17 mouse cellular contexts compared by ENCODE assay signal in the genomic region with DNA sequence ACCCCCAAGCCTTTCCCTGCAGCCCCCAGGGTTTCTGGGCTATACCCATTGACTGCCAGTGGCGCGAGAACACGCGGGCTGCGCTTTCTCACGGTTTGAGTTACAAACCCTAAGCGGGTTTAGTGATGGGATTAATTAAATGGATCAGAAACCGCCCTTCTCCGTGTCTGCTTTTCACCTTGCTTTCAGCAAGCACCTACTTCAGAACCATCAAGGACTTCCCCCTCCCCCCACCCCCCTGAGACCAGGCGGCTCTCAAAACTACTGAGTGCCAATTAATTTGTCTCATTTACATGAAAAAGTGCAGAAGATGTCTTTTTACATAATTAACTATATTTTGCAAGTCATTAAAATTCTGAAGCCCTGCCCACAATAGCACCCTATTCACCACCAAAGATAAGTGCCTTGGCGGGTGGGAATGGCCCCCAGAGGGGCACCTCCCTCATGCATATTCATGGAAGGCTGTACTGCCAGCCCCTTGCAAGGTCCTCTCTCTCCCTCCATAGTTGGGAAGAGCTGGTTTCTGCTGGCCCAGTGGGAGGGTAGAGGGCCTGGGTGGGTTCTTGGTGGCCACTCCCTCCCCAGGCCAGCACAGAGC.
DNase-seq lines count a peak whose midpoint lies in the region; ATAC-seq and TF ChIP-seq lines count a peak whose summit lies in the region.
"Had no signal": no experiment of that assay in that cellular context is flagged by ENCODE, and none has a peak within 500 bp of the region (broad histone marks: within the 10 kb centered on the region; RNA-seq: fewer than 3 reads in every experiment).

No protein-coding gene starts in this region.

- no peak overlapping the region for H3K4me3 ChIP-seq in hindbrain, embryonic 10.5 days
- no peak overlapping the region for H3K4me3 ChIP-seq in midbrain, embryonic 12.5 days
- H3K4me3 ChIP-seq in layer of hippocampus, adult 2 months = no peak overlapping the region
- H3K4me3 ChIP-seq: lung, embryonic 15.5 days had no signal

- peaks cover 9% of the 10 kb centered on the region; the same call in 1 of the 2 replicates for H3K27me3 ChIP-seq in hindbrain, embryonic 10.5 days (ENCODE audit: insufficient read depth, poor library complexity, severe bottlenecking)
- 0 out of 2 replicates have a peak, but pooled peaks cover 5% of the 10 kb centered on the region for H3K27me3 ChIP-seq in midbrain, embryonic 12.5 days

- no peaks in the 10 kb centered on the region for H3K36me3 ChIP-seq in hindbrain, embryonic 10.5 days
- H3K36me3 ChIP-seq in midbrain, embryonic 12.5 days = no peaks in the 10 kb centered on the region
- H3K36me3 ChIP-seq: G1E; lung, embryonic 15.5 days had no signal

- peak overlapping the region; percentile 40; the same call in 1 of the 2 replicates for H3K27ac ChIP-seq in hindbrain, embryonic 10.5 days
- H3K27ac ChIP-seq in midbrain, embryonic 12.5 days (replicated peaks) = 0 out of 2 replicates have a peak overlapping the region, but pooled peaks have one; percentile 7
- no peak overlapping the region for H3K27ac ChIP-seq in layer of hippocampus, adult 2 months
- H3K27ac ChIP-seq: lung, embryonic 15.5 days had no signal

- ATAC-seq in midbrain, embryonic 12.5 days (ENCODE audit: low FRiP score, low read depth) = peak; percentile 85

- peaks cover 45% of the 10 kb centered on the region for H3K4me1 ChIP-seq in hindbrain, embryonic 10.5 days (replicated peaks)
- peaks cover 54% of the 10 kb centered on the region for H3K4me1 ChIP-seq in midbrain, embryonic 12.5 days
- H3K4me1 ChIP-seq: lung, embryonic 15.5 days had no signal

- H3K4me2 ChIP-seq in midbrain, embryonic 12.5 days (replicated peaks) = 0 out of 2 replicates have a peak overlapping the region, but pooled peaks have one; percentile 3
- H3K4me2 ChIP-seq: liver, embryonic 11.5 days; lung, embryonic 15.5 days had no signal

- no peaks in the 10 kb centered on the region for H3K9me3 ChIP-seq in hindbrain, embryonic 10.5 days
- no peaks in the 10 kb centered on the region for H3K9me3 ChIP-seq in midbrain, embryonic 12.5 days
- H3K9me3 ChIP-seq: G1E; lung, embryonic 15.5 days had no signal

- 43% methylated on average over 11 of the region's 11 CpGs for WGBS in hindbrain, embryonic 10.5 days
- 10% methylated on average over 11 of the region's 11 CpGs for WGBS in midbrain, embryonic 12.5 days

- DNase-seq in right cerebral cortex, postnatal 4 days = peak; percentile 15
- no peak for DNase-seq in right cerebral cortex, postnatal 14 days
- DNase-seq in hindbrain, embryonic 10.5 days (ENCODE audit: low spot score) = no peak
- DNase-seq in liver = no peak
- no peak for DNase-seq in urinary bladder, postnatal 4 days (ENCODE audit: low spot score in 2 of 2)
- no peak for DNase-seq in layer of hippocampus, postnatal 14 days (ENCODE audit: low spot score in 2 of 2)
- no peak for DNase-seq in layer of hippocampus, adult 2 months (ENCODE audit: low spot score in 2 of 2)
- DNase-seq: cerebellum, adult 2 months; gastrocnemius, postnatal 10 days; heart, postnatal 10 days; kidney, adult 11 months; right cerebral cortex, postnatal 25 days; thymus, adult 2 months had no signal

- TF ChIP-seq CTCF in layer of hippocampus, adult 2 months (conservative IDR thresholded peaks at IDR 0.05) = no peak

- H3K9ac ChIP-seq in midbrain, embryonic 12.5 days (replicated peaks) = no peak overlapping the region
- H3K9ac ChIP-seq: lung, embryonic 15.5 days had no signal
